Mouse (Mus musculus) cerebellum, adult 2 months (tissue): Measurements from ENCODE around the gene Ppm1h.

ENCODE experiments used
- CTCF ChIP-seq: fragments of 200-500 bp; IDR thresholded peaks from 2 replicates; pipeline ENCODE4 v1.5.1; 2011; ENCODE audit warnings: low read depth, mild to moderate bottlenecking, control low read depth, low read length, moderate library complexity, borderline replicate concordance; ENCODE audit not compliant: insufficient read depth
- POLR2A ChIP-seq: fragments of 200-500 bp; IDR thresholded peaks from 2 replicates; pipeline ENCODE4 v1.6.1; 2011; ENCODE audit warnings: low read length, control low read depth, borderline replicate concordance; ENCODE audit not compliant: insufficient read depth

DNA sequence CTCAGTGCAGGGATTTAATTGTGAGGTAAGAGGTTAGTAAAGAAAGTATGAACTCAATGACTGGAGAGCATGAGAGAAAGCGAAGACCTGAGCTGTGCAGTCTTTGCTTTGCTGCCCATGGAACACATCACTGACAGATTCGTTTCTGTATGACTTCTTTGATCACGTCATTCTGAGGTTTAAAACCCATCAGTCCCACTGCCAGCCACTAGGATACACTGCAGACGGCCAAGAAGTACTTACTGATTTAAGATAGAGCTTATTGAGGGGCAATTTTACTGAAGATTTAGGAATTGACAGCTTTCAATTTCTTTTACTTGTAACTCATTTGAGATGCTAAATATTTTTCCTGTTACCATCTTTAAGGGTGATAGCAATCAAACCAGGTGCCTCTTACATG is 49.6 kb upstream of the Ppm1h start:
- TF ChIP-seq POLR2A (no peak), CTCF (no peak)
